Mouse (Mus musculus): Measurements from ENCODE around the gene Qsox2.

Gene Qsox2

GRCm38 (mm10) chr2:26170376-26170775 lies 66.9 kb downstream of the Qsox2 start:
- in situ Hi-C loops (cut with MboI; ENCODE audit: unreplicated experiment in 2 of 2): loop anchor here in 1 of 2 experiments (10.0 kb wide), 1 partner anchor 104 kb away; no protein-coding TSS in a partner anchor

DNA sequence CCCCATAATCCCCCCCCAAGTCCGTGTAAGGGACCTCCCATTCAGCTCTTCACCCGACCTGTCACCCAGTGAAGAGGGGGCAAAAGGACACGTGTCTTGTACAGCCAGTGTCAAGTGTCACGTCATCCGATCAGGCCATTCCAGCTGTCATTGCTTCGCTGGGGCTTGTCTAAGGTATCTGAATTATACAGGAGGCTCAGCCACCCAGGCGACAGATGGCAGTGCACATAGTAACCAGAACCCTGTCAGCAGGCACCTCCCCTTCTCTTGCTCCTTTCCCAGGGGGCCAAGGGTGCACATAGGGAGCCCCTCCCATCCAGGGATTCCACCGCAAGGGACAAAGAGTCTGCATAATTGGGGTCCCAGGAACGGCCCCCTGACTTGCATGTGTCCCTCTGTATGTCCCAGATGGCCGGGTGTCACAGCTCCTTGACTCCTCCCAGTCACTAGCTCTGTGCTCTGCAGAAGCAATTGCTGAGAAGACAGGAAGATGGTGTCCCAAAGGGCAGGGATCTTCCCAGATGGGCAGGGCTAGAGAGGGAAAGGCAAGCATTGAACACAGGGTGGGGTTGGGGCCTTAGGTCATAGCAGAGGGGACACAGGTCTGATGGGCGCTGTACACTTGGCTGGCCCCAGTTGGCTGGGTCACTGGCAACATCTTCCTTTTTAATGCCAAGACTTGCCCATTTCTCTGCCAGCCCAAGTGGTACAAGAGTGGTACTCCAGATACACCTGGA lies 68.3 kb downstream of the Qsox2 start:
- in situ Hi-C loops (cut with MboI; ENCODE audit: unreplicated experiment in 2 of 2): no loop called here

- in situ Hi-C loops (cut with MboI; ENCODE audit: unreplicated experiment in 2 of 2): no loop called here
Observed at GRCm38 (mm10) chr2:26166890-26167289, 70.4 kb downstream of the Qsox2 start.
